Mouse (Mus musculus): ENCODE measurements at regions not wholly inside any gene's neighbourhood (a gene's known extent, or its start where the extent isn't known, plus 50 kb on each side); places are given as distances from the start of the nearest gene placed in this dataset.

DNA sequence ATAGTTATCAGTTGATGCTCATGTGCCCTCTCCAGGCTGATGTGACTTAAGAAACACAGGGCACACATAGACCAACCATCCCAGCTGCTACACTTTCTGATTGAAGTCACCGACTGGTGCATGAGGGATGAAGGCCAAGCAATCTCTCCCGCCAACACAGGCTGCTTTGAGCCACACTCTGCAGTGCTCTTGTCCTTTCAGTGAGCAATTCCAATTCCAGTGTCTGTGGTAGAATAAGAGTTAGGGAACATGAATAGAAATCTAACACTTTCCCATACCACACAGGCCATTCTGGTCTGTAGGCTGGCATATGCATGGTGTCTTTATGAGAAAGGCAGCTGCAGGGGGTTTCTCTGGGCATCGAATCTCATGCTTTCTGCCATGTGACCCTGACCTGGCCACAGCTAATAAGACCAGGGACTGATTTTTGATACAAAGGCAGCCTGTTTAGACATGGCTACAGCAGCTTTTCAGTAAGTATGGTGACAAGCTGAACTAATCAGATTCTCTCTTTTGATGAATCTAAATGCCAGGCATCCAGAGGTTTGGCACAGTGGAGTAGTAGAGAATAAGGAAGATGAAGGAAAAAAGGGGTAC is 190.5 kb upstream of the Xrcc4 start:
- TF ChIP-seq POLR2A (IDR thresholded peaks at IDR 0.05; ENCODE audit: borderline replicate concordance, extremely low read depth, insufficient read depth, insufficient read length, poor library complexity, severe bottlenecking) (no peak), CTCF (IDR thresholded peaks at IDR 0.05; ENCODE audit: borderline replicate concordance, extremely low read depth, insufficient read depth, insufficient read length) (no peak)

Measured in brain, embryonic 14.5 days (tissue).